Mouse (Mus musculus): ENCODE data around the gene Hoxb1. TPM values are rescaled to one million over a fixed set of nuclear protein-coding genes. Genes with fewer than 3 reads are reported as not detected.
A peak's percentile ranks its signal among the peaks of the same experiment; 100 is the strongest.

Gene Hoxb1
- polyA plus RNA-seq, 1 experiment from 2014 or later: not detected

- Histone ChIP-seq H3K9ac (no peak overlapping the region), H3K4me1 (peaks cover 64% of the 10 kb centered on the region), H3K4me2 (peak overlapping the region; percentile 29; the same call in 1 of the 2 replicates), H3K27ac (peak overlapping the region; percentile 61; the same call in 1 of the 2 replicates), H3K9me3 (no peaks in the 10 kb centered on the region), H3K4me3 (replicated peaks) (no peak overlapping the region), H3K36me3 (no peaks in the 10 kb centered on the region), H3K27me3 (replicated peaks) (peaks cover 8% of the 10 kb centered on the region; the same call in 1 of the 2 replicates)
- ATAC-seq (ENCODE audit: insufficient read depth, low FRiP score, low read depth): no peak
- 33% methylated on average over 2 of the region's 2 CpGs for WGBS
These were observed 29.0 kb upstream of the Hoxb1 start for GRCm38 (mm10) chr11:96336597-96336996.

- H3K4me1 ChIP-seq: peaks cover 60% of the 10 kb centered on the region
- H3K4me3 ChIP-seq (replicated peaks): no peak overlapping the region
- H3K4me2 ChIP-seq: peak overlapping the region; percentile 29; the same call in 1 of the 2 replicates
- 27% methylated on average over 6 of the region's 6 CpGs for WGBS
- H3K9ac ChIP-seq: no peak overlapping the region
- no peaks in the 10 kb centered on the region for H3K36me3 ChIP-seq
- ATAC-seq (ENCODE audit: insufficient read depth, low FRiP score, low read depth): no peak
- peak overlapping the region; percentile 61; the same call in 1 of the 2 replicates for H3K27ac ChIP-seq
- H3K27me3 ChIP-seq (replicated peaks): peaks cover 8% of the 10 kb centered on the region; the same call in 1 of the 2 replicates
- no peaks in the 10 kb centered on the region for H3K9me3 ChIP-seq
These were observed 28.5 kb upstream of the Hoxb1 start for GRCm38 (mm10) chr11:96337026-96337425.

GRCm38 (mm10) chr11:96338957-96339855 lies 26.3 kb upstream of the Hoxb1 start:
- H3K4me3 ChIP-seq (replicated peaks): no peak overlapping the region
- peaks cover 13% of the 10 kb centered on the region; the same call in 1 of the 2 replicates for H3K27me3 ChIP-seq (replicated peaks)
- WGBS: 34% methylated on average over 7 of the region's 7 CpGs
- no peaks in the 10 kb centered on the region for H3K9me3 ChIP-seq
- peak overlapping the region; percentile 94 for H3K27ac ChIP-seq
- peak overlapping the region; percentile 65 for H3K4me2 ChIP-seq
- no peak overlapping the region for H3K9ac ChIP-seq
- no peak for ATAC-seq (ENCODE audit: insufficient read depth, low FRiP score, low read depth)
- H3K4me1 ChIP-seq: peaks cover 52% of the 10 kb centered on the region
- H3K36me3 ChIP-seq: no peaks in the 10 kb centered on the region

GRCm38 (mm10) chr11:96340698-96341365 lies 24.7 kb upstream of the Hoxb1 start:
- ATAC-seq (ENCODE audit: insufficient read depth, low FRiP score, low read depth): peak; percentile 52; the same call in 1 of the 2 replicates
- Histone ChIP-seq H3K9me3 (no peaks in the 10 kb centered on the region), H3K36me3 (no peaks in the 10 kb centered on the region), H3K4me1 (peaks cover 51% of the 10 kb centered on the region), H3K9ac (peak overlapping the region; percentile 50; the same call in 1 of the 2 replicates), H3K4me3 (replicated peaks) (peak overlapping the region; percentile 42), H3K27ac (peak overlapping the region; percentile 94), H3K27me3 (replicated peaks) (peaks cover 28% of the 10 kb centered on the region), H3K4me2 (peak overlapping the region; percentile 65)
- WGBS: 2% methylated on average over 28 of the region's 36 CpGs

- H3K27me3 ChIP-seq (replicated peaks): peaks cover 36% of the 10 kb centered on the region
- peak overlapping the region; percentile 42 for H3K4me3 ChIP-seq (replicated peaks)
- H3K36me3 ChIP-seq: no peaks in the 10 kb centered on the region
- H3K9ac ChIP-seq: peak overlapping the region; percentile 44; the same call in 1 of the 2 replicates
- peak overlapping the region; percentile 65 for H3K4me2 ChIP-seq
- peaks cover 50% of the 10 kb centered on the region for H3K4me1 ChIP-seq
- H3K27ac ChIP-seq: peak overlapping the region; percentile 94
- no peak for ATAC-seq (ENCODE audit: insufficient read depth, low FRiP score, low read depth)
- 2% methylated on average over 40 of the region's 40 CpGs for WGBS
- H3K9me3 ChIP-seq: no peaks in the 10 kb centered on the region
These were observed 23.6 kb upstream of the Hoxb1 start for GRCm38 (mm10) chr11:96341701-96342575.

GRCm38 (mm10) chr11:96342576-96342930 lies 23.0 kb upstream of the Hoxb1 start:
- Histone ChIP-seq H3K9ac (peak overlapping the region; percentile 6; the same call in 1 of the 2 replicates), H3K4me3 (replicated peaks) (peak overlapping the region; percentile 42; the same call in 1 of the 2 replicates), H3K9me3 (no peaks in the 10 kb centered on the region), H3K4me2 (peak overlapping the region; percentile 65), H3K27ac (peak overlapping the region; percentile 94), H3K4me1 (peaks cover 48% of the 10 kb centered on the region), H3K27me3 (replicated peaks) (peaks cover 36% of the 10 kb centered on the region), H3K36me3 (no peaks in the 10 kb centered on the region)
- WGBS: 11% methylated on average over 4 of the region's 4 CpGs
- ATAC-seq (ENCODE audit: insufficient read depth, low FRiP score, low read depth): no peak

GRCm38 (mm10) chr11:96343206-96343745 lies 22.3 kb upstream of the Hoxb1 start:
- peak overlapping the region; percentile 94 for H3K27ac ChIP-seq
- H3K4me2 ChIP-seq: peak overlapping the region; percentile 65
- H3K27me3 ChIP-seq (replicated peaks): peaks cover 33% of the 10 kb centered on the region
- H3K4me3 ChIP-seq (replicated peaks): 0 out of 2 replicates have a peak overlapping the region, but pooled peaks have one; percentile 3
- H3K4me1 ChIP-seq: peaks cover 44% of the 10 kb centered on the region
- ATAC-seq (ENCODE audit: insufficient read depth, low FRiP score, low read depth): no peak
- H3K9me3 ChIP-seq: no peaks in the 10 kb centered on the region
- H3K9ac ChIP-seq: no peak overlapping the region
- H3K36me3 ChIP-seq: no peaks in the 10 kb centered on the region
- 24% methylated on average over 2 of the region's 2 CpGs for WGBS

- Histone ChIP-seq H3K4me1 (peaks cover 40% of the 10 kb centered on the region), H3K27ac (peak overlapping the region; percentile 94), H3K4me3 (replicated peaks) (peak overlapping the region; percentile 32), H3K27me3 (replicated peaks) (peaks cover 27% of the 10 kb centered on the region), H3K4me2 (peak overlapping the region; percentile 65), H3K9ac (0 out of 2 replicates have a peak overlapping the region, but pooled peaks have one; percentile 0), H3K9me3 (no peaks in the 10 kb centered on the region), H3K36me3 (no peaks in the 10 kb centered on the region)
- no peak for ATAC-seq (ENCODE audit: insufficient read depth, low FRiP score, low read depth)
- 14% methylated on average over 39 of the region's 40 CpGs for WGBS
These were observed 21.3 kb upstream of the Hoxb1 start for GRCm38 (mm10) chr11:96344061-96344877.

GRCm38 (mm10) chr11:96344878-96345159 lies 20.7 kb upstream of the Hoxb1 start:
- Histone ChIP-seq H3K9me3 (no peaks in the 10 kb centered on the region), H3K4me3 (replicated peaks) (peak overlapping the region; percentile 32), H3K4me1 (peaks cover 34% of the 10 kb centered on the region), H3K27ac (peak overlapping the region; percentile 94), H3K27me3 (replicated peaks) (peaks cover 27% of the 10 kb centered on the region), H3K9ac (no peak overlapping the region), H3K4me2 (peak overlapping the region; percentile 65), H3K36me3 (no peaks in the 10 kb centered on the region)
- ATAC-seq (ENCODE audit: insufficient read depth, low FRiP score, low read depth): no peak
- WGBS: 9% methylated on average over 6 of the region's 6 CpGs

- peaks cover 37% of the 10 kb centered on the region for H3K4me1 ChIP-seq
These were observed 20.2 kb upstream of the Hoxb1 start for GRCm38 (mm10) chr11:96345220-96345892.

More at GRCm38 (mm10) chr11:96345220-96345892, 20.2 kb upstream of the Hoxb1 start:
- H3K36me3 ChIP-seq: no peaks in the 10 kb centered on the region
- peak overlapping the region; percentile 94 for H3K27ac ChIP-seq
- H3K27me3 ChIP-seq (replicated peaks): peaks cover 27% of the 10 kb centered on the region
- H3K9me3 ChIP-seq: no peaks in the 10 kb centered on the region
- 4% methylated on average over 42 of the region's 56 CpGs for WGBS
- H3K4me2 ChIP-seq: peak overlapping the region; percentile 65
- H3K4me3 ChIP-seq (replicated peaks): peak overlapping the region; percentile 32
- peak overlapping the region; percentile 29; the same call in 1 of the 2 replicates for H3K9ac ChIP-seq
- ATAC-seq (ENCODE audit: insufficient read depth, low FRiP score, low read depth): no peak
